27 mouse cellular contexts compared by ENCODE assay signal in genomic region chr2:131873376-131873775, GRCm38 (mm10). TPM values are rescaled to one million over a fixed set of nuclear protein-coding genes. Genes with fewer than 3 reads are reported as not detected.
"Had no signal": no experiment of that assay in that cellular context is flagged by ENCODE, and none has a peak within 500 bp of the region (broad histone marks: within the 10 kb centered on the region; RNA-seq: fewer than 3 reads in every experiment).

No protein-coding gene starts in this region.

- H3K27me3 ChIP-seq: midbrain, embryonic 12.5 days; midbrain, embryonic 15.5 days; neural tube, embryonic 12.5 days; neural tube, embryonic 15.5 days had no signal

- ATAC-seq: liver, embryonic 12.5 days; midbrain, embryonic 15.5 days had no signal

- H3K9me3 ChIP-seq: liver, embryonic 12.5 days; liver, embryonic 15.5 days; midbrain, embryonic 12.5 days; midbrain, embryonic 15.5 days; neural tube, embryonic 15.5 days had no signal

- H3K4me1 ChIP-seq: liver, embryonic 12.5 days; liver, embryonic 15.5 days; midbrain, embryonic 12.5 days; midbrain, embryonic 15.5 days; neural tube, embryonic 12.5 days; neural tube, embryonic 15.5 days had no signal

- H3K36me3 ChIP-seq: liver, embryonic 12.5 days; liver, embryonic 15.5 days; midbrain, embryonic 12.5 days; midbrain, embryonic 15.5 days; neural tube, embryonic 12.5 days; neural tube, embryonic 15.5 days had no signal

- DNase-seq: kidney, adult 2 months; kidney, postnatal 25 days; layer of hippocampus, adult 9-11 months; lung, adult 2 months; lung, postnatal 14 days; lung, postnatal 4 days; thymus, adult 18-20 months; thymus, postnatal 36 days had no signal

- H3K4me3 ChIP-seq: layer of hippocampus, adult 2 months; liver, embryonic 12.5 days; liver, embryonic 15.5 days; midbrain, embryonic 12.5 days; midbrain, embryonic 15.5 days; neural tube, embryonic 12.5 days; neural tube, embryonic 15.5 days had no signal

- H3K9ac ChIP-seq: liver, embryonic 12.5 days; liver, embryonic 15.5 days; midbrain, embryonic 12.5 days; midbrain, embryonic 15.5 days; neural tube, embryonic 12.5 days; neural tube, embryonic 15.5 days had no signal

- H3K27ac ChIP-seq: kidney, postnatal 0 days; layer of hippocampus, adult 2 months; liver, embryonic 12.5 days; liver, embryonic 15.5 days; midbrain, embryonic 12.5 days; midbrain, embryonic 15.5 days; neural tube, embryonic 12.5 days; neural tube, embryonic 15.5 days had no signal

- H3K4me2 ChIP-seq: liver, embryonic 12.5 days; liver, embryonic 15.5 days; midbrain, embryonic 12.5 days; midbrain, embryonic 15.5 days; neural tube, embryonic 12.5 days; neural tube, embryonic 15.5 days had no signal

RNA-seq across cellular contexts. Expression of gene Erv3, which starts 13.8 kb away (rescaled TPM):
- total RNA-seq: megakaryocyte progenitor cell, adult 5-6 weeks; megakaryocyte-erythroid progenitor cell, adult 5-6 weeks had no signal
- polyA plus RNA-seq: kidney, adult 2 months; kidney, embryonic 14.5 days; kidney, postnatal 0 days; large intestine, adult 2 months; limb, embryonic 11.5 days; liver, embryonic 12.5 days; liver, embryonic 15.5 days; lung, adult 2 months; lung, embryonic 16.5 days; midbrain, embryonic 12.5 days; midbrain, embryonic 15.5 days; neural tube, embryonic 12.5 days; neural tube, embryonic 15.5 days; small intestine, adult 2 months; spleen, adult 2 months; stomach, embryonic 16.5 days had no signal

RNA-seq across cellular contexts. Expression of gene Prn, which starts 36.4 kb away (rescaled TPM):
- total RNA-seq: layer of hippocampus, adult 2 months; layer of hippocampus, postnatal 25 days; left cerebral cortex, adult 18-20 months; megakaryocyte progenitor cell, adult 5-6 weeks; megakaryocyte-erythroid progenitor cell, adult 5-6 weeks had no signal
- polyA plus RNA-seq: kidney, adult 2 months; kidney, embryonic 14.5 days; large intestine, adult 2 months; limb, embryonic 11.5 days; liver, embryonic 12.5 days; liver, embryonic 15.5 days; lung, adult 2 months; lung, embryonic 16.5 days; midbrain, embryonic 12.5 days; midbrain, embryonic 15.5 days; neural tube, embryonic 12.5 days; neural tube, embryonic 15.5 days; small intestine, adult 2 months; spleen, adult 2 months; stomach, embryonic 16.5 days had no signal
